Mouse (Mus musculus): ENCODE results near the gene Wdr13. TPM values are rescaled to one million over a fixed set of nuclear protein-coding genes. Genes with fewer than 3 reads are reported as not detected.

Wdr13 gene
- polyA plus RNA-seq, 1 experiment from 2014 or later, result 18.4 TPM

DNA sequence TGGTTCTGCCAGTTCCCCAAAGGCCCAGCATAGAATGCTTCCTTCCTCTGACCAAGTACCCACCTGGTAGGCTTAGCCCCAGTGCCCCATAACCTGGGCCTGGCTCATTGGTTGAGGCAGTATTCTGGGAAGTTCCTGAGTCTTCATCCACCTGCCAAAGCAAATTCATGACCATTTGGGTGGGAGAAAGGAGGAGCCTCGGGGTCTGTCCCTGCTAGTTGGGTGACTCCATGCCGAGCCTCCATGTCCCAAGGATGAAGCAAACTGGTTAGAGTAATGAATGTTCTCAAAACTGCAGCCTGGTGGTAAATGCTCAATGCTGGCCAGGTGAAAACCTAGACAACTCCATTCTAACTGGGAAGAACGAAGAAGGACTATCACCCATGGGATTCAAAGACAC, 8.4 kb upstream of the Wdr13 start:
- Histone ChIP-seq H3K9ac (replicated peaks; ENCODE audit: low read depth) (no peak overlapping the region), H3K27me3 (replicated peaks; ENCODE audit: insufficient read depth, low read length) (no peaks in the 10 kb centered on the region), H3K36me3 (ENCODE audit: insufficient read depth, low read length) (no peaks in the 10 kb centered on the region), H3K9me3 (ENCODE audit: low read length) (no peaks in the 10 kb centered on the region), H3K27ac (ENCODE audit: low read length) (no peak overlapping the region), H3K4me2 (replicated peaks; ENCODE audit: low read depth, low read length) (no peak overlapping the region), H3K4me3 (ENCODE audit: low read depth, low read length) (no peak overlapping the region), H3K4me1 (ENCODE audit: insufficient read depth, low read depth, low read length) (no peaks in the 10 kb centered on the region)
- ATAC-seq (no peak), DNase-seq (ENCODE audit: low spot score) (no peak)
- 63% methylated on average over 3 of the region's 3 CpGs for WGBS
- no peak for TF ChIP-seq EP300 (IDR thresholded peaks at IDR 0.05)
- no peak for TF ChIP-seq CTCF (IDR thresholded peaks at IDR 0.05)

GRCm38 (mm10) chrX:8140446-8140845, 7.8 kb upstream of the Wdr13 start:
- DNase-seq (ENCODE audit: low spot score) (no peak), ATAC-seq (no peak)
- H3K36me3 ChIP-seq (ENCODE audit: insufficient read depth, low read length), result no peaks in the 10 kb centered on the region
- H3K4me2 ChIP-seq (replicated peaks; ENCODE audit: low read depth, low read length), result no peak overlapping the region
- H3K9me3 ChIP-seq (ENCODE audit: low read length), result no peaks in the 10 kb centered on the region
- no peak overlapping the region for H3K27ac ChIP-seq (ENCODE audit: low read length)
- H3K27me3 ChIP-seq (replicated peaks; ENCODE audit: insufficient read depth, low read length), result no peaks in the 10 kb centered on the region
- no peak overlapping the region for H3K9ac ChIP-seq (replicated peaks; ENCODE audit: low read depth)
- no peak for TF ChIP-seq EP300 (IDR thresholded peaks at IDR 0.05)
- TF ChIP-seq CTCF (IDR thresholded peaks at IDR 0.05), result no peak
- H3K4me3 ChIP-seq (ENCODE audit: low read depth, low read length), result no peak overlapping the region
- 100% methylated on average over 2 of the region's 2 CpGs for WGBS
- no peaks in the 10 kb centered on the region for H3K4me1 ChIP-seq (ENCODE audit: insufficient read depth, low read depth, low read length)

DNA sequence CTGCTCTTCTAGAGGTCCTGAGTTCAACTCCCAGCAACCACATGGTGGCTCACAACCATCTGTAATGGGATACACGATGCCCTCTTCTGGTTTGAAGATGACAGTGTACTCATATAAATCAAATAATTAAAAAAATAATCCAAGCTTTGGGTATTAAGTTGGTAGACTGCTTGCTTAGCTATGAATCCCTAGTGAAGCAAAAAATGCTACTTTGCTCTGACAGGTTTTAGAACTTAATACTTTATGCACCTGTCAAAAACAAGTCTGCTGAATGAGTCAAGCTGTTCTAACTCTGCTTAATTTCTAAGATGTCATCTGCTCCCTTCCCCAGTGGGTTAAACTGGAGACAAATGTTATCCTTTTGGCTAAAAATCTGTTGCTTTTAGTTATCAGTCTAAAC, 6.8 kb upstream of the Wdr13 start:
- Histone ChIP-seq H3K9me3 (ENCODE audit: low read length) (no peaks in the 10 kb centered on the region), H3K4me3 (ENCODE audit: low read depth, low read length) (no peak overlapping the region), H3K27ac (ENCODE audit: low read length) (no peak overlapping the region), H3K9ac (replicated peaks; ENCODE audit: low read depth) (no peak overlapping the region), H3K27me3 (replicated peaks; ENCODE audit: insufficient read depth, low read length) (no peaks in the 10 kb centered on the region), H3K4me2 (replicated peaks; ENCODE audit: low read depth, low read length) (no peak overlapping the region), H3K4me1 (ENCODE audit: insufficient read depth, low read depth, low read length) (no peaks in the 10 kb centered on the region), H3K36me3 (ENCODE audit: insufficient read depth, low read length) (no peaks in the 10 kb centered on the region)
- 29% methylated on average over 1 of the region's 1 CpGs for WGBS
- DNase-seq (ENCODE audit: low spot score) (no peak), ATAC-seq (no peak)
- 0 out of 2 replicates have a peak, but pooled peaks have one; percentile 15 for TF ChIP-seq CTCF (IDR thresholded peaks at IDR 0.05)
- TF ChIP-seq EP300 (IDR thresholded peaks at IDR 0.05), result no peak

GRCm38 (mm10) chrX:8135886-8136285, 3.2 kb upstream of the Wdr13 start:
- Histone ChIP-seq H3K4me1 (ENCODE audit: insufficient read depth, low read depth, low read length) (no peaks in the 10 kb centered on the region), H3K4me2 (replicated peaks; ENCODE audit: low read depth, low read length) (no peak overlapping the region), H3K4me3 (ENCODE audit: low read depth, low read length) (no peak overlapping the region), H3K9ac (replicated peaks; ENCODE audit: low read depth) (no peak overlapping the region), H3K27ac (ENCODE audit: low read length) (no peak overlapping the region), H3K36me3 (ENCODE audit: insufficient read depth, low read length) (no peaks in the 10 kb centered on the region), H3K9me3 (ENCODE audit: low read length) (no peaks in the 10 kb centered on the region), H3K27me3 (replicated peaks; ENCODE audit: insufficient read depth, low read length) (no peaks in the 10 kb centered on the region)
- WGBS, result 23% methylated on average over 2 of the region's 2 CpGs
- ATAC-seq, result no peak
- no peak for TF ChIP-seq EP300 (IDR thresholded peaks at IDR 0.05)
- TF ChIP-seq CTCF (IDR thresholded peaks at IDR 0.05), result no peak
- DNase-seq (ENCODE audit: low spot score), result no peak

DNA sequence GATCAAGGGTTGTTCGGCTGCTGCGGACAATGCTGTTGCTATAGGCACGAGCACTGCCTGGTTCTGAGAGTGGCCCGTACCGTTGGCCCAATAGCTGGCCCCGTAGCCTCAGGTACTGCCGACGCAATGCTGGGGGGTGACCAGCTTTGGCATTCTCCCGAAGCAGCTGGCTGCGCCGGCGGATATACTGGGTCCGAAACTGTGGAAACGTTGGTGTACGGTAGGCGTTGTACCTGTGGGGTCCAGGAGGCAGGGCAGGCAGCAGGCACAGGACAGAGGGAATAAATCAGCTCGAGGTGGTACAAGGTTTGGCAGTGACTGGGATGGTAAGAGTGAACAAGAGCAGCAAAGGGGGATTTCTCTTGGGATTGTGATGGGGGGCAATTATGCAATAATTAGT, 1.3 kb downstream of the Wdr13 start:
- ATAC-seq (no peak), DNase-seq (ENCODE audit: low spot score) (no peak)
- WGBS, result 92% methylated on average over 17 of the region's 17 CpGs
- no peaks in the 10 kb centered on the region for H3K4me1 ChIP-seq (ENCODE audit: insufficient read depth, low read depth, low read length)
- H3K27me3 ChIP-seq (replicated peaks; ENCODE audit: insufficient read depth, low read length), result no peaks in the 10 kb centered on the region
- TF ChIP-seq EP300 (IDR thresholded peaks at IDR 0.05), result no peak
- TF ChIP-seq CTCF (IDR thresholded peaks at IDR 0.05), result no peak
- H3K27ac ChIP-seq (ENCODE audit: low read length), result no peak overlapping the region; the same call in 1 of the 2 replicates
- no peaks in the 10 kb centered on the region for H3K9me3 ChIP-seq (ENCODE audit: low read length)
- peak overlapping the region; percentile 46; the same call in 1 of the 2 replicates for H3K4me3 ChIP-seq (ENCODE audit: low read depth, low read length)
- H3K4me2 ChIP-seq (replicated peaks; ENCODE audit: low read depth, low read length), result peak overlapping the region; percentile 51
- H3K9ac ChIP-seq (replicated peaks; ENCODE audit: low read depth), result no peak overlapping the region
- H3K36me3 ChIP-seq (ENCODE audit: insufficient read depth, low read length), result no peaks in the 10 kb centered on the region

DNA sequence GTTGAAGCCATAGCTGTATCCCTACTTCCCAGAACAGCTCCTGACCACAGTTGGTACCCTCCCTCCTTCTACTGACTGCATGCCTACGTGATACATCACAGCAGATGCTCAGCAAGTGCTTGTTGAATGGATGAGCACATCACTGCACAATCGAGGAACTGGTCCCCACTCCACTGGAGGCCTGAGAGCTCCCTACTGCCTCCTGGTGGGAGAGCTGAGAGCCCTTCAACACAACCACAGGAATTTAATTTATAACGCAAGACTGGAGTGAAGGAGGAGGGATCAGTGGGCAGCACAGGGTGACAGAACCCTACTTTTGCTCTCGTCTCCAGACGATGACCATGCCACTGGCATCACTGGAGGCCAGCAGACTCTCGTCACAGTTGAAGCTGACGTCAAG, 7.5 kb downstream of the Wdr13 start:
- TF ChIP-seq CTCF (IDR thresholded peaks at IDR 0.05), result peak; percentile 51
- TF ChIP-seq EP300 (IDR thresholded peaks at IDR 0.05), result no peak
- ATAC-seq, result no peak
- Histone ChIP-seq H3K36me3 (ENCODE audit: insufficient read depth, low read length) (no peaks in the 10 kb centered on the region), H3K27me3 (replicated peaks; ENCODE audit: insufficient read depth, low read length) (no peaks in the 10 kb centered on the region), H3K4me2 (replicated peaks; ENCODE audit: low read depth, low read length) (no peak overlapping the region), H3K4me1 (ENCODE audit: insufficient read depth, low read depth, low read length) (no peaks in the 10 kb centered on the region), H3K4me3 (ENCODE audit: low read depth, low read length) (no peak overlapping the region), H3K9me3 (ENCODE audit: low read length) (no peaks in the 10 kb centered on the region), H3K27ac (ENCODE audit: low read length) (no peak overlapping the region), H3K9ac (replicated peaks; ENCODE audit: low read depth) (no peak overlapping the region)
- WGBS, result 68% methylated on average over 7 of the region's 7 CpGs
- peak; percentile 9 for DNase-seq (ENCODE audit: low spot score)
